Mouse (Mus musculus) heart, adult 2 months (tissue): ENCODE measurements at regions not wholly inside any gene's neighbourhood (a gene's known extent, or its start where the extent isn't known, plus 50 kb on each side); places are given as distances from the start of the nearest gene placed in this dataset.

ENCODE experiments used
- DNase-seq, 2 experiments: peaks; one replicate each; pipeline ENCODE4 v3.0.0; 2021
- H3K27ac ChIP-seq: fragments of 200-600 bp; 2 replicates; pipeline ENCODE4 v1.8.1; 2022
- H3K27me3 ChIP-seq: fragments of 200-500 bp; 2 replicates; pipeline ENCODE4 v1.6.1; 2012; ENCODE audit warnings: mild to moderate bottlenecking, low read length, inconsistent platforms, mixed read lengths; ENCODE audit not compliant: control insufficient read depth, insufficient read depth
- H3K36me3 ChIP-seq: fragments of 200-500 bp; 2 replicates; pipeline ENCODE4 v1.6.1; 2012; ENCODE audit warnings: low read length, inconsistent platforms; ENCODE audit not compliant: control insufficient read depth, insufficient read depth
- H3K4me1 ChIP-seq: fragments of 200-500 bp; 2 replicates; pipeline ENCODE4 v1.6.1; 2011; ENCODE audit warnings: low read length; ENCODE audit not compliant: control insufficient read depth, insufficient read depth
- H3K4me3 ChIP-seq: fragments of 200-600 bp; 2 replicates; pipeline ENCODE4 v1.8.1; 2022
- H3K79me2 ChIP-seq: fragments of 200-500 bp; replicated peaks from 2 replicates; pipeline ENCODE4 v1.6.1; 2012; ENCODE audit warnings: mild to moderate bottlenecking, inconsistent platforms, low read length, moderate library complexity, mixed read lengths; ENCODE audit not compliant: control insufficient read depth, insufficient read depth
- H3K9ac ChIP-seq: fragments of 200-500 bp; 2 replicates; pipeline ENCODE4 v1.6.1; 2012; ENCODE audit warnings: low read depth, mild to moderate bottlenecking, control low read depth, inconsistent platforms, low read length, mixed read lengths
- CTCF ChIP-seq: fragments of 200-600 bp; IDR thresholded peaks from 2 replicates; pipeline ENCODE4 v1.8.1; 2022; ENCODE audit warnings: antibody characterized with exemption, mild to moderate bottlenecking, moderate library complexity
- EP300 ChIP-seq: fragments of 200-500 bp; IDR thresholded peaks from 2 replicates; pipeline ENCODE4 v1.6.1; 2011; ENCODE audit warnings: low read depth, low read length, control low read depth; ENCODE audit not compliant: insufficient read depth
- POLR2A ChIP-seq: fragments of 200-500 bp; IDR thresholded peaks from 2 replicates; pipeline ENCODE4 v1.6.1; 2011; ENCODE audit warnings: mild to moderate bottlenecking, low read depth, low read length, control low read depth; ENCODE audit not compliant: insufficient read depth
- WGBS: fragments of 180-500 bp; shearing (Covaris S2); methylation state at CpG from one replicate; pipeline ENCODE4 v1.1.7; 2018; 5-methylcytosine and 5-hydroxymethylcytosine counted together
- intact Hi-C: fragments of 180-260 bp; cut with DNase I; formaldehyde crosslinking; loops from one replicate; pipeline ENCODE4 v1.15.1; 2025

- no peaks in the 10 kb centered on the region for H3K4me1 ChIP-seq
- no peak overlapping the region for H3K9ac ChIP-seq
- TF ChIP-seq CTCF: no peak
- TF ChIP-seq POLR2A: no peak
- no peak for TF ChIP-seq EP300
- no peak overlapping the region for H3K27ac ChIP-seq
- no peak for DNase-seq
- intact Hi-C loops: no loop called here
- no peaks in the 10 kb centered on the region for H3K79me2 ChIP-seq
- WGBS: 93% methylated on average over 8 of the region's 8 CpGs
- H3K36me3 ChIP-seq: no peaks in the 10 kb centered on the region
- no peaks in the 10 kb centered on the region for H3K27me3 ChIP-seq
- no peak overlapping the region for H3K4me3 ChIP-seq
Measured at GRCm38 (mm10) chr3:143807544-143807943, 397.5 kb downstream of the Lmo4 start.

- no peaks in the 10 kb centered on the region for H3K27me3 ChIP-seq
- 79% methylated on average over 3 of the region's 3 CpGs for WGBS
- intact Hi-C loops: no loop called here
- no peaks in the 10 kb centered on the region for H3K4me1 ChIP-seq
- H3K4me3 ChIP-seq: no peak overlapping the region
- no peaks in the 10 kb centered on the region for H3K79me2 ChIP-seq
- no peak for DNase-seq
- no peak overlapping the region for H3K9ac ChIP-seq
- H3K27ac ChIP-seq: no peak overlapping the region
- no peak for TF ChIP-seq POLR2A
- TF ChIP-seq EP300: no peak
- TF ChIP-seq CTCF: no peak
- H3K36me3 ChIP-seq: no peaks in the 10 kb centered on the region
Measured at GRCm38 (mm10) chr3:143806940-143807339, 398.1 kb downstream of the Lmo4 start.

- no peak for DNase-seq
- Histone ChIP-seq H3K27ac (no peak overlapping the region), H3K4me1 (no peaks in the 10 kb centered on the region), H3K9ac (no peak overlapping the region), H3K36me3 (no peaks in the 10 kb centered on the region), H3K27me3 (no peaks in the 10 kb centered on the region), H3K79me2 (no peaks in the 10 kb centered on the region), H3K4me3 (no peak overlapping the region)
- intact Hi-C loops: no loop called here
- 76% methylated on average over 5 of the region's 5 CpGs for WGBS
- no peak for TF ChIP-seq CTCF
- no peak for TF ChIP-seq EP300
- TF ChIP-seq POLR2A: no peak
Measured at GRCm38 (mm10) chr3:143797850-143798249, 407.2 kb downstream of the Lmo4 start.

- no peaks in the 10 kb centered on the region for H3K36me3 ChIP-seq
- no peak overlapping the region for H3K9ac ChIP-seq
- TF ChIP-seq EP300: no peak
- TF ChIP-seq CTCF: no peak
- no peak for TF ChIP-seq POLR2A
- H3K4me3 ChIP-seq: no peak overlapping the region
- intact Hi-C loops: no loop called here
- no peaks in the 10 kb centered on the region for H3K4me1 ChIP-seq
- H3K27me3 ChIP-seq: no peaks in the 10 kb centered on the region
- H3K79me2 ChIP-seq: no peaks in the 10 kb centered on the region
- WGBS: 81% methylated on average over 8 of the region's 8 CpGs
- H3K27ac ChIP-seq: no peak overlapping the region
- DNase-seq: no peak
Measured at GRCm38 (mm10) chr3:143790905-143791304, 414.1 kb downstream of the Lmo4 start.

- no peak overlapping the region for H3K4me3 ChIP-seq
- no peak overlapping the region for H3K27ac ChIP-seq
- no peak overlapping the region for H3K9ac ChIP-seq
- DNase-seq: no peak
- no peaks in the 10 kb centered on the region for H3K4me1 ChIP-seq
- 74% methylated on average over 8 of the region's 8 CpGs for WGBS
- no peaks in the 10 kb centered on the region for H3K79me2 ChIP-seq
- no peaks in the 10 kb centered on the region for H3K36me3 ChIP-seq
- intact Hi-C loops: no loop called here
- TF ChIP-seq CTCF: no peak
- no peaks in the 10 kb centered on the region for H3K27me3 ChIP-seq
Measured at GRCm38 (mm10) chr3:143789932-143790570, 415.0 kb downstream of the Lmo4 start.

- DNase-seq: no peak
- WGBS: 77% methylated on average over 8 of the region's 8 CpGs
Measured at GRCm38 (mm10) chr3:143786889-143787288, 418.1 kb downstream of the Lmo4 start.

More at GRCm38 (mm10) chr3:143786889-143787288, 418.1 kb downstream of the Lmo4 start:
- no peaks in the 10 kb centered on the region for H3K4me1 ChIP-seq
- TF ChIP-seq EP300: no peak
- no peak for TF ChIP-seq POLR2A
- TF ChIP-seq CTCF: no peak
- no peak overlapping the region for H3K4me3 ChIP-seq
- H3K9ac ChIP-seq: no peak overlapping the region
- H3K27me3 ChIP-seq: no peaks in the 10 kb centered on the region
- intact Hi-C loops: no loop called here
- H3K27ac ChIP-seq: no peak overlapping the region
- H3K36me3 ChIP-seq: no peaks in the 10 kb centered on the region
- H3K79me2 ChIP-seq: no peaks in the 10 kb centered on the region
